Mouse (Mus musculus) neural tube, embryonic 11.5 days (tissue): ENCODE measurements at regions not wholly inside any gene's neighbourhood (a gene's known extent, or its start where the extent isn't known, plus 50 kb on each side); places are given as distances from the start of the nearest gene placed in this dataset.

Experiments
- ATAC-seq: fragments of 200-750 bp; cut with Nextera tagmentation; 2 replicates; pipeline ENCODE4 v1.8.0; 2017; ENCODE audit warnings: moderate number of reproducible peaks, mild to moderate bottlenecking, moderate TSS enrichment, moderate library complexity; ENCODE audit not compliant: insufficient read depth, low FRiP score, low TSS enrichment
- DNase-seq: peaks from one replicate; pipeline ENCODE4 v3.0.0-alpha.2; 2015; ENCODE audit warnings: low spot score
- H3K27ac ChIP-seq: fragments of 300-500 bp; sonication (generic); 2 replicates; pipeline ENCODE4 v1.5.1; 2014; ENCODE audit warnings: low read depth, mild to moderate bottlenecking, low read length
- H3K27me3 ChIP-seq: fragments of 300-500 bp; sonication (generic); 2 replicates; pipeline ENCODE4 v1.6.1; 2014; ENCODE audit warnings: mild to moderate bottlenecking, low read length, mixed read lengths; ENCODE audit not compliant: control insufficient read depth, insufficient read depth
- H3K36me3 ChIP-seq: fragments of 300-500 bp; sonication (generic); 2 replicates; pipeline ENCODE4 v1.6.1; 2014; ENCODE audit warnings: mild to moderate bottlenecking, low read length, moderate library complexity, mixed read lengths; ENCODE audit not compliant: control insufficient read depth, insufficient read depth
- H3K4me1 ChIP-seq: fragments of 300-500 bp; sonication (generic); 2 replicates; pipeline ENCODE4 v1.6.1; 2014; ENCODE audit warnings: low read length, mixed read lengths; ENCODE audit not compliant: control insufficient read depth, insufficient read depth
- H3K4me2 ChIP-seq: fragments of 300-500 bp; sonication (generic); 2 replicates; pipeline ENCODE4 v1.6.1; 2014; ENCODE audit warnings: low read depth, mild to moderate bottlenecking, moderate library complexity
- H3K4me3 ChIP-seq: fragments of 300-500 bp; sonication (generic); 2 replicates; pipeline ENCODE4 v1.5.1; 2014; ENCODE audit warnings: low read depth, low read length
- H3K9ac ChIP-seq: fragments of 300-500 bp; sonication (generic); 2 replicates; pipeline ENCODE4 v1.6.1; 2014; ENCODE audit warnings: mild to moderate bottlenecking, low read length
- H3K9me3 ChIP-seq: fragments of 300-500 bp; sonication (generic); 2 replicates; pipeline ENCODE4 v1.6.1; 2016; ENCODE audit warnings: low read length; ENCODE audit not compliant: control insufficient read depth
- WGBS: fragments of 180-500 bp; shearing (Covaris S2); extraction: QIAGEN DNeasy Blood & Tissue Kit; methylation state at CpG from one replicate; pipeline ENCODE4 v1.1.7; 2014; 5-methylcytosine and 5-hydroxymethylcytosine counted together

- Histone ChIP-seq H3K4me3 (no peak overlapping the region), H3K36me3 (no peaks in the 10 kb centered on the region), H3K4me2 (no peak overlapping the region), H3K9ac (no peak overlapping the region), H3K27me3 (no peaks in the 10 kb centered on the region), H3K27ac (no peak overlapping the region), H3K4me1 (no peaks in the 10 kb centered on the region), H3K9me3 (no peaks in the 10 kb centered on the region)
- 87% methylated on average over 3 of the region's 3 CpGs for WGBS
- DNase-seq (no peak), ATAC-seq (no peak)
Measured at GRCm38 (mm10) chr1:63875297-63875962, 106.4 kb upstream of the 4933402D24Rik start.

GRCm38 (mm10) chr1:63871831-63872230, 102.8 kb upstream of the 4933402D24Rik start:
- 91% methylated on average over 6 of the region's 6 CpGs for WGBS

GRCm38 (mm10) chr1:63869342-63869741, 100.3 kb upstream of the 4933402D24Rik start:
- Histone ChIP-seq H3K27me3 (no peaks in the 10 kb centered on the region), H3K27ac (no peak overlapping the region), H3K9ac (no peak overlapping the region), H3K36me3 (no peaks in the 10 kb centered on the region), H3K9me3 (no peaks in the 10 kb centered on the region), H3K4me2 (no peak overlapping the region), H3K4me1 (no peaks in the 10 kb centered on the region), H3K4me3 (no peak overlapping the region)
- no peak for DNase-seq
- 85% methylated on average over 2 of the region's 2 CpGs for WGBS
- no peak for ATAC-seq

More at GRCm38 (mm10) chr1:63871831-63872230, 102.8 kb upstream of the 4933402D24Rik start:
- no peak for DNase-seq
- no peak overlapping the region for H3K9ac ChIP-seq
- no peak for ATAC-seq
- no peak overlapping the region for H3K27ac ChIP-seq
- no peaks in the 10 kb centered on the region for H3K4me1 ChIP-seq
- no peaks in the 10 kb centered on the region for H3K9me3 ChIP-seq
- no peaks in the 10 kb centered on the region for H3K27me3 ChIP-seq
- H3K36me3 ChIP-seq = no peaks in the 10 kb centered on the region
- no peak overlapping the region for H3K4me2 ChIP-seq
- no peak overlapping the region for H3K4me3 ChIP-seq

- Histone ChIP-seq H3K4me2 (no peak overlapping the region), H3K4me3 (no peak overlapping the region), H3K9me3 (no peaks in the 10 kb centered on the region), H3K27ac (no peak overlapping the region), H3K27me3 (no peaks in the 10 kb centered on the region), H3K36me3 (no peaks in the 10 kb centered on the region), H3K9ac (no peak overlapping the region), H3K4me1 (no peaks in the 10 kb centered on the region)
- ATAC-seq (no peak), DNase-seq (no peak)
- 67% methylated on average over 6 of the region's 6 CpGs for WGBS
Measured at GRCm38 (mm10) chr1:63857933-63858649, 89.0 kb upstream of the 4933402D24Rik start.

GRCm38 (mm10) chr1:63857468-63857867, 88.4 kb upstream of the 4933402D24Rik start:
- Histone ChIP-seq H3K4me1 (no peaks in the 10 kb centered on the region), H3K9ac (no peak overlapping the region), H3K27ac (no peak overlapping the region), H3K4me3 (no peak overlapping the region), H3K9me3 (no peaks in the 10 kb centered on the region), H3K4me2 (no peak overlapping the region), H3K27me3 (no peaks in the 10 kb centered on the region), H3K36me3 (no peaks in the 10 kb centered on the region)
- DNase-seq (no peak), ATAC-seq (no peak)
- WGBS = 84% methylated on average over 5 of the region's 5 CpGs

GRCm38 (mm10) chr1:63856366-63856765, 87.3 kb upstream of the 4933402D24Rik start:
- no peaks in the 10 kb centered on the region for H3K36me3 ChIP-seq
- DNase-seq = no peak
- H3K9me3 ChIP-seq = no peaks in the 10 kb centered on the region
- no peak overlapping the region for H3K4me3 ChIP-seq
- H3K27me3 ChIP-seq = no peaks in the 10 kb centered on the region
- H3K27ac ChIP-seq = no peak overlapping the region
- no peak overlapping the region for H3K9ac ChIP-seq
- no peak overlapping the region for H3K4me2 ChIP-seq
- ATAC-seq = no peak
- no peaks in the 10 kb centered on the region for H3K4me1 ChIP-seq
- WGBS = 90% methylated on average over 2 of the region's 2 CpGs

- ATAC-seq = no peak
- DNase-seq = no peak
- Histone ChIP-seq H3K4me3 (no peak overlapping the region), H3K4me2 (no peak overlapping the region), H3K9me3 (no peaks in the 10 kb centered on the region), H3K27me3 (no peaks in the 10 kb centered on the region), H3K4me1 (no peaks in the 10 kb centered on the region), H3K9ac (no peak overlapping the region), H3K36me3 (no peaks in the 10 kb centered on the region), H3K27ac (no peak overlapping the region)
- WGBS = 67% methylated on average over 3 of the region's 3 CpGs
Measured at GRCm38 (mm10) chr1:63854794-63855193, 85.7 kb upstream of the 4933402D24Rik start.

- no peaks in the 10 kb centered on the region for H3K9me3 ChIP-seq
- DNase-seq = no peak
- H3K4me1 ChIP-seq = no peaks in the 10 kb centered on the region
- no peaks in the 10 kb centered on the region for H3K36me3 ChIP-seq
- no peak overlapping the region for H3K4me3 ChIP-seq
- 74% methylated on average over 4 of the region's 4 CpGs for WGBS
- no peak overlapping the region for H3K9ac ChIP-seq
- no peak overlapping the region for H3K4me2 ChIP-seq
- H3K27me3 ChIP-seq = no peaks in the 10 kb centered on the region
- ATAC-seq = no peak
- H3K27ac ChIP-seq = no peak overlapping the region
Measured at GRCm38 (mm10) chr1:63851476-63852094, 82.5 kb upstream of the 4933402D24Rik start.

- no peaks in the 10 kb centered on the region for H3K27me3 ChIP-seq
- H3K9ac ChIP-seq = no peak overlapping the region
- H3K36me3 ChIP-seq = no peaks in the 10 kb centered on the region
- no peak overlapping the region for H3K27ac ChIP-seq
- no peak overlapping the region for H3K4me2 ChIP-seq
- H3K4me3 ChIP-seq = no peak overlapping the region
- WGBS = 89% methylated on average over 3 of the region's 3 CpGs
- DNase-seq (no peak), ATAC-seq (no peak)
- no peaks in the 10 kb centered on the region for H3K9me3 ChIP-seq
- no peaks in the 10 kb centered on the region for H3K4me1 ChIP-seq
Measured at GRCm38 (mm10) chr1:63850262-63850661, 81.2 kb upstream of the 4933402D24Rik start.
